Mouse (Mus musculus): ENCODE measurements around the gene Fam43b.

Fam43b gene

GRCm38 (mm10) chr4:138395087-138395970, 999 bp downstream of the Fam43b start:
- no peak for DNase-seq (ENCODE audit: low spot score)

GRCm38 (mm10) chr4:138393703-138394102, 2.6 kb downstream of the Fam43b start:
- DNase-seq (ENCODE audit: low spot score): no peak

GRCm38 (mm10) chr4:138383789-138384188, 12.5 kb downstream of the Fam43b start:
- DNase-seq (ENCODE audit: low spot score): no peak

GRCm38 (mm10) chr4:138382462-138382861, 13.9 kb downstream of the Fam43b start:
- no peak for DNase-seq (ENCODE audit: low spot score)

- DNase-seq (ENCODE audit: low spot score): no peak
Measured at GRCm38 (mm10) chr4:138380132-138380689, 16.1 kb downstream of the Fam43b start.

GRCm38 (mm10) chr4:138379091-138379840, 17.1 kb downstream of the Fam43b start:
- peak; percentile 75 for DNase-seq (ENCODE audit: low spot score)

GRCm38 (mm10) chr4:138377526-138377925, 18.8 kb downstream of the Fam43b start:
- DNase-seq (ENCODE audit: low spot score): no peak

GRCm38 (mm10) chr4:138375117-138375516, 21.2 kb downstream of the Fam43b start:
- DNase-seq (ENCODE audit: low spot score): no peak

- no peak for DNase-seq (ENCODE audit: low spot score)
Measured at GRCm38 (mm10) chr4:138370996-138371516, 25.3 kb downstream of the Fam43b start.

GRCm38 (mm10) chr4:138368498-138369260, 27.6 kb downstream of the Fam43b start:
- DNase-seq (ENCODE audit: low spot score): no peak

- DNase-seq (ENCODE audit: low spot score): peak; percentile 88
Measured at GRCm38 (mm10) chr4:138367641-138368497, 28.5 kb downstream of the Fam43b start, which contains the start of gene Cda. Gene Cda (minus strand): TSS chr4:138367992.

GRCm38 (mm10) chr4:138366561-138366960, 29.8 kb downstream of the Fam43b start:
- DNase-seq (ENCODE audit: low spot score): no peak

GRCm38 (mm10) chr4:138363511-138363910, 32.8 kb downstream of the Fam43b start:
- no peak for DNase-seq (ENCODE audit: low spot score)

- DNase-seq (ENCODE audit: low spot score): no peak
Measured at GRCm38 (mm10) chr4:138362883-138363282, 33.4 kb downstream of the Fam43b start.

GRCm38 (mm10) chr4:138361370-138361821, 34.9 kb downstream of the Fam43b start:
- no peak for DNase-seq (ENCODE audit: low spot score)

GRCm38 (mm10) chr4:138358176-138358575, 38.2 kb downstream of the Fam43b start:
- no peak for DNase-seq (ENCODE audit: low spot score)

- peak; percentile 16 for DNase-seq (ENCODE audit: low spot score)
Measured at GRCm38 (mm10) chr4:138356551-138356950, 39.8 kb downstream of the Fam43b start.

GRCm38 (mm10) chr4:138356141-138356540, 40.2 kb downstream of the Fam43b start:
- DNase-seq (ENCODE audit: low spot score): peak; percentile 12

- no peak for DNase-seq (ENCODE audit: low spot score)
Measured at GRCm38 (mm10) chr4:138355496-138355895, 40.8 kb downstream of the Fam43b start.

GRCm38 (mm10) chr4:138353438-138354171, 42.7 kb downstream of the Fam43b start:
- no peak for DNase-seq (ENCODE audit: low spot score)
